Mouse (Mus musculus) cerebellum, adult (tissue): ENCODE results near the gene Kif21b.

Experiments
- ATAC-seq: cut with Nextera tagmentation; 2 replicates; pipeline ENCODE4 v1.9.2; 2017; ENCODE audit warnings: mild to moderate bottlenecking, moderate library complexity, mixed read lengths; ENCODE audit not compliant: insufficient number of reproducible peaks, low FRiP score, low TSS enrichment

Kif21b gene

GRCm38 (mm10) chr1:136223758-136224342 lies 92.7 kb downstream of the Kif21b start:
- ATAC-seq: no peak

GRCm38 (mm10) chr1:136225846-136226245 lies 94.7 kb downstream of the Kif21b start:
- no peak for ATAC-seq

- no peak for ATAC-seq
These were observed 95.4 kb downstream of the Kif21b start for GRCm38 (mm10) chr1:136226626-136227025.
